Mouse (Mus musculus): ENCODE measurements around the gene Taf4. TPM values are rescaled to one million over a fixed set of nuclear protein-coding genes. Genes with fewer than 3 reads are reported as not detected.

Taf4 gene
- polyA plus RNA-seq, 1 experiment: 26.3 TPM

- no peak for DNase-seq
- Histone ChIP-seq H3K27me3 (ENCODE audit: control insufficient read depth, insufficient read depth, low read length) (no peaks in the 10 kb centered on the region), H3K27ac (ENCODE audit: control insufficient read depth, insufficient read depth, low read length) (no peak overlapping the region), H3K4me3 (ENCODE audit: control insufficient read depth, insufficient read depth, low read length) (peak overlapping the region; percentile 69), H3K4me1 (replicated peaks; ENCODE audit: control insufficient read depth, insufficient read depth, low read length) (peaks cover 20% of the 10 kb centered on the region), H3K36me3 (ENCODE audit: control insufficient read depth, insufficient read depth, low read length) (no peaks in the 10 kb centered on the region)
- WGBS: 16% methylated on average over 10 of the region's 10 CpGs
- TF ChIP-seq POLR2A (IDR thresholded peaks at IDR 0.05; ENCODE audit: control insufficient read depth, extremely low read depth, insufficient read depth, low read length, poor library complexity) (no peak), CTCF (IDR thresholded peaks at IDR 0.05; ENCODE audit: borderline replicate concordance, control insufficient read depth, extremely low read depth, insufficient read depth, low read length, poor library complexity) (no peak)
Observed at GRCm38 (mm10) chr2:179977344-179978025, 1.0 kb upstream of the Taf4 start.

GRCm38 (mm10) chr2:179976295-179976627 is 185 bp downstream of the Taf4 start:
- H3K36me3 ChIP-seq (ENCODE audit: control insufficient read depth, insufficient read depth, low read length): no peaks in the 10 kb centered on the region
- H3K4me3 ChIP-seq (ENCODE audit: control insufficient read depth, insufficient read depth, low read length): peak overlapping the region; percentile 89
- H3K27ac ChIP-seq (ENCODE audit: control insufficient read depth, insufficient read depth, low read length): no peak overlapping the region
- TF ChIP-seq CTCF (IDR thresholded peaks at IDR 0.05; ENCODE audit: borderline replicate concordance, control insufficient read depth, extremely low read depth, insufficient read depth, low read length, poor library complexity) (no peak), POLR2A (IDR thresholded peaks at IDR 0.05; ENCODE audit: control insufficient read depth, extremely low read depth, insufficient read depth, low read length, poor library complexity) (no peak)
- no peaks in the 10 kb centered on the region for H3K27me3 ChIP-seq (ENCODE audit: control insufficient read depth, insufficient read depth, low read length)
- WGBS: 16% methylated on average over 54 of the region's 54 CpGs
- peaks cover 27% of the 10 kb centered on the region for H3K4me1 ChIP-seq (replicated peaks; ENCODE audit: control insufficient read depth, insufficient read depth, low read length)
- no peak for DNase-seq

GRCm38 (mm10) chr2:179975851-179976250 is 595 bp downstream of the Taf4 start:
- Histone ChIP-seq H3K4me1 (replicated peaks; ENCODE audit: control insufficient read depth, insufficient read depth, low read length) (peaks cover 27% of the 10 kb centered on the region), H3K27me3 (ENCODE audit: control insufficient read depth, insufficient read depth, low read length) (no peaks in the 10 kb centered on the region), H3K36me3 (ENCODE audit: control insufficient read depth, insufficient read depth, low read length) (no peaks in the 10 kb centered on the region), H3K4me3 (ENCODE audit: control insufficient read depth, insufficient read depth, low read length) (peak overlapping the region; percentile 14; the same call in 1 of the 2 replicates), H3K27ac (ENCODE audit: control insufficient read depth, insufficient read depth, low read length) (no peak overlapping the region)
- no peak for TF ChIP-seq CTCF (IDR thresholded peaks at IDR 0.05; ENCODE audit: borderline replicate concordance, control insufficient read depth, extremely low read depth, insufficient read depth, low read length, poor library complexity)
- TF ChIP-seq POLR2A (IDR thresholded peaks at IDR 0.05; ENCODE audit: control insufficient read depth, extremely low read depth, insufficient read depth, low read length, poor library complexity): no peak
- peak; percentile 26 for DNase-seq
- WGBS: 41% methylated on average over 82 of the region's 82 CpGs

GRCm38 (mm10) chr2:179974651-179975471 is 1.6 kb downstream of the Taf4 start:
- TF ChIP-seq CTCF (IDR thresholded peaks at IDR 0.05; ENCODE audit: borderline replicate concordance, control insufficient read depth, extremely low read depth, insufficient read depth, low read length, poor library complexity): no peak
- TF ChIP-seq POLR2A (IDR thresholded peaks at IDR 0.05; ENCODE audit: control insufficient read depth, extremely low read depth, insufficient read depth, low read length, poor library complexity): no peak
- H3K36me3 ChIP-seq (ENCODE audit: control insufficient read depth, insufficient read depth, low read length): no peaks in the 10 kb centered on the region
- peak; percentile 37 for DNase-seq
- peak overlapping the region; percentile 65 for H3K4me3 ChIP-seq (ENCODE audit: control insufficient read depth, insufficient read depth, low read length)
- peaks cover 27% of the 10 kb centered on the region for H3K4me1 ChIP-seq (replicated peaks; ENCODE audit: control insufficient read depth, insufficient read depth, low read length)
- no peaks in the 10 kb centered on the region for H3K27me3 ChIP-seq (ENCODE audit: control insufficient read depth, insufficient read depth, low read length)
- 5% methylated on average over 45 of the region's 45 CpGs for WGBS
- no peak overlapping the region for H3K27ac ChIP-seq (ENCODE audit: control insufficient read depth, insufficient read depth, low read length)

- TF ChIP-seq CTCF (IDR thresholded peaks at IDR 0.05; ENCODE audit: borderline replicate concordance, control insufficient read depth, extremely low read depth, insufficient read depth, low read length, poor library complexity) (no peak), POLR2A (IDR thresholded peaks at IDR 0.05; ENCODE audit: control insufficient read depth, extremely low read depth, insufficient read depth, low read length, poor library complexity) (no peak)
- Histone ChIP-seq H3K36me3 (ENCODE audit: control insufficient read depth, insufficient read depth, low read length) (no peaks in the 10 kb centered on the region), H3K4me1 (replicated peaks; ENCODE audit: control insufficient read depth, insufficient read depth, low read length) (peaks cover 27% of the 10 kb centered on the region), H3K4me3 (ENCODE audit: control insufficient read depth, insufficient read depth, low read length) (no peak overlapping the region), H3K27me3 (ENCODE audit: control insufficient read depth, insufficient read depth, low read length) (no peaks in the 10 kb centered on the region), H3K27ac (ENCODE audit: control insufficient read depth, insufficient read depth, low read length) (no peak overlapping the region)
- DNase-seq: no peak
- WGBS: 69% methylated on average over 8 of the region's 8 CpGs
Observed at GRCm38 (mm10) chr2:179973871-179974628, 2.4 kb downstream of the Taf4 start.

GRCm38 (mm10) chr2:179972406-179972805 is 4.0 kb downstream of the Taf4 start:
- no peaks in the 10 kb centered on the region for H3K36me3 ChIP-seq (ENCODE audit: control insufficient read depth, insufficient read depth, low read length)
- no peaks in the 10 kb centered on the region for H3K27me3 ChIP-seq (ENCODE audit: control insufficient read depth, insufficient read depth, low read length)
- no peak overlapping the region for H3K27ac ChIP-seq (ENCODE audit: control insufficient read depth, insufficient read depth, low read length)
- no peak for DNase-seq
- 12% methylated on average over 2 of the region's 2 CpGs for WGBS
- TF ChIP-seq CTCF (IDR thresholded peaks at IDR 0.05; ENCODE audit: borderline replicate concordance, control insufficient read depth, extremely low read depth, insufficient read depth, low read length, poor library complexity) (no peak), POLR2A (IDR thresholded peaks at IDR 0.05; ENCODE audit: control insufficient read depth, extremely low read depth, insufficient read depth, low read length, poor library complexity) (no peak)
- no peak overlapping the region for H3K4me3 ChIP-seq (ENCODE audit: control insufficient read depth, insufficient read depth, low read length)
- H3K4me1 ChIP-seq (replicated peaks; ENCODE audit: control insufficient read depth, insufficient read depth, low read length): peaks cover 25% of the 10 kb centered on the region

Measured in thymus, adult 2 months (tissue).